Mouse (Mus musculus) hindbrain, embryonic 14.5 days (tissue): ENCODE measurements around the gene Mgat2. TPM values are rescaled to one million over a fixed set of nuclear protein-coding genes. Genes with fewer than 3 reads are reported as not detected.
A peak's percentile ranks its signal among the peaks of the same experiment; 100 is the strongest.

Source experiments
- ATAC-seq: fragments of 200-750 bp; cut with Nextera tagmentation; 2 replicates; pipeline ENCODE4 v1.8.0; 2017; ENCODE audit warnings: moderate number of reproducible peaks, mild to moderate bottlenecking, moderate TSS enrichment, moderate library complexity; ENCODE audit not compliant: low FRiP score
- DNase-seq: peaks from one replicate; pipeline ENCODE4 v3.0.0-alpha.2; 2015; ENCODE audit warnings: low spot score
- H3K27ac ChIP-seq: fragments of 300-500 bp; sonication (generic); 2 replicates; pipeline ENCODE4 v1.5.1; 2014; ENCODE audit warnings: mild to moderate bottlenecking, moderate library complexity
- H3K27me3 ChIP-seq: fragments of 300-500 bp; sonication (generic); 2 replicates; pipeline ENCODE4 v1.6.1; 2014; ENCODE audit warnings: mild to moderate bottlenecking, low read length, mixed read lengths; ENCODE audit not compliant: control insufficient read depth, insufficient read depth
- H3K36me3 ChIP-seq: fragments of 300-500 bp; sonication (generic); replicated peaks from 2 replicates; pipeline ENCODE4 v1.6.1; 2014; ENCODE audit not compliant: control insufficient read depth, insufficient read depth
- H3K4me1 ChIP-seq: fragments of 300-500 bp; sonication (generic); replicated peaks from 2 replicates; pipeline ENCODE4 v1.6.1; 2014; ENCODE audit warnings: antibody characterized with exemption, low read length, mixed read lengths; ENCODE audit not compliant: control insufficient read depth, insufficient read depth
- H3K4me2 ChIP-seq: fragments of 300-500 bp; sonication (generic); replicated peaks from 2 replicates; pipeline ENCODE4 v1.6.1; 2014; ENCODE audit warnings: mild to moderate bottlenecking, moderate library complexity
- H3K4me3 ChIP-seq: fragments of 300-500 bp; sonication (generic); replicated peaks from 2 replicates; pipeline ENCODE4 v1.5.1; 2014; ENCODE audit warnings: mild to moderate bottlenecking, low read length
- H3K9ac ChIP-seq: fragments of 300-500 bp; sonication (generic); 2 replicates; pipeline ENCODE4 v1.6.1; 2014
- H3K9me3 ChIP-seq: fragments of 300-500 bp; sonication (generic); 2 replicates; pipeline ENCODE4 v1.6.1; 2016; ENCODE audit warnings: low read length; ENCODE audit not compliant: control insufficient read depth
- WGBS: fragments of 180-500 bp; shearing (Covaris S2); extraction: QIAGEN DNeasy Blood & Tissue Kit; methylation state at CpG from one replicate; pipeline ENCODE4 v1.1.7; 2014; 5-methylcytosine and 5-hydroxymethylcytosine counted together
- polyA plus RNA-seq: library from polyadenylated mRNA; unstranded; fragments of >200 nt; fragmentation: Nextera tagmentation; extraction: Ambion mirVana; gene quantifications from 2 replicates; pipeline ENCODE4 v1.2.1, GENCODE M21; 2014

The Mgat2 gene
- 41.1 and 45.4 TPM in 2 replicates for polyA plus RNA-seq

GRCm38 (mm10) chr12:69183583-69184308 lies at the start of gene Mgat2, which contains the start of gene Rpl36al:
TSS of gene Mgat2 (plus strand) at chr12:69184157.
TSS of gene Rpl36al (minus strand) at chr12:69184083.
- Histone ChIP-seq H3K36me3 (peaks cover 25% of the 10 kb centered on the region), H3K27ac (peak within 1 kb of the TSS; percentile 95), H3K4me3 (peak within 1 kb of the TSS; percentile 72), H3K9me3 (no peaks in the 10 kb centered on the region), H3K4me2 (peak within 1 kb of the TSS; percentile 78), H3K9ac (peak within 1 kb of the TSS; percentile 86), H3K4me1 (peaks cover 24% of the 10 kb centered on the region), H3K27me3 (no peaks in the 10 kb centered on the region)
- DNase-seq (peak; percentile 99), ATAC-seq (peak; percentile 99)
- WGBS: under 1% methylated on average over 84 of the region's 84 CpGs

- Histone ChIP-seq H3K9me3 (no peaks in the 10 kb centered on the region), H3K4me3 (no peak overlapping the region), H3K9ac (no peak overlapping the region), H3K27ac (no peak overlapping the region), H3K27me3 (no peaks in the 10 kb centered on the region), H3K4me1 (no peaks in the 10 kb centered on the region), H3K36me3 (no peaks in the 10 kb centered on the region), H3K4me2 (no peak overlapping the region)
- 87% methylated on average over 3 of the region's 3 CpGs for WGBS
- DNase-seq (no peak), ATAC-seq (no peak)
Observed at GRCm38 (mm10) chr12:69139201-69139600, 44.8 kb upstream of the Mgat2 start.

- Histone ChIP-seq H3K4me2 (no peak overlapping the region), H3K4me3 (no peak overlapping the region), H3K36me3 (no peaks in the 10 kb centered on the region), H3K27me3 (no peaks in the 10 kb centered on the region), H3K4me1 (no peaks in the 10 kb centered on the region), H3K27ac (no peak overlapping the region), H3K9me3 (no peaks in the 10 kb centered on the region), H3K9ac (no peak overlapping the region)
- WGBS: 89% methylated on average over 7 of the region's 7 CpGs
- ATAC-seq (no peak), DNase-seq (no peak)
Observed at GRCm38 (mm10) chr12:69139841-69140240, 44.1 kb upstream of the Mgat2 start.

GRCm38 (mm10) chr12:69143460-69143859 lies 40.5 kb upstream of the Mgat2 start:
- DNase-seq: no peak
- no peak overlapping the region for H3K4me3 ChIP-seq
- WGBS: 70% methylated on average over 6 of the region's 6 CpGs
- H3K9ac ChIP-seq: no peak overlapping the region
- no peak overlapping the region for H3K4me2 ChIP-seq
- H3K36me3 ChIP-seq: no peaks in the 10 kb centered on the region
- H3K4me1 ChIP-seq: no peaks in the 10 kb centered on the region
- no peaks in the 10 kb centered on the region for H3K27me3 ChIP-seq
- H3K9me3 ChIP-seq: no peaks in the 10 kb centered on the region
- H3K27ac ChIP-seq: no peak overlapping the region
- ATAC-seq: no peak

GRCm38 (mm10) chr12:69147166-69147735 lies 36.7 kb upstream of the Mgat2 start:
- WGBS: 98% methylated on average over 5 of the region's 5 CpGs
- no peaks in the 10 kb centered on the region for H3K4me1 ChIP-seq
- ATAC-seq (no peak), DNase-seq (no peak)
- H3K4me3 ChIP-seq: no peak overlapping the region
- no peak overlapping the region for H3K9ac ChIP-seq
- no peaks in the 10 kb centered on the region for H3K27me3 ChIP-seq
- H3K27ac ChIP-seq: no peak overlapping the region
- no peaks in the 10 kb centered on the region for H3K9me3 ChIP-seq
- H3K4me2 ChIP-seq: no peak overlapping the region
- no peaks in the 10 kb centered on the region for H3K36me3 ChIP-seq

DNA sequence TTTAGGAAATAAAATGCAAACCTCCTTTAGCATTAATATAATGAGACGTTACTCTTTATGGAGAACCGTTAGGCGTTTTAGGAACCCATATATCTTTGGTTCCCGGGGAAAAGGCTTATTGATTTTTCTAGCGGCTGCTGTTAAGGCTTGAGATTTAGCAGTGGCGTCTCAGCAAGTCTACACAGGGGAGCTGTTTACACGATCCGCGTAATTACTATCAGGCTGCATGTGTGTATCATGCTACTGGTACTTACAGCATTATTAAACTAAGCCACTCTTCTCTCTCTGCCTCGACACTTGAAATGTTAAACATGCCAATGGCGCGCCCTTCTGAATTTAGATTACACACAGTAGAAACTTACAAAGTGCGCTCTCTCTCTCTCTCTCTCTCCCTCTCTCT lies 33.9 kb upstream of the Mgat2 start:
- no peak overlapping the region for H3K9ac ChIP-seq
- peak overlapping the region; percentile 11; the same call in 1 of the 2 replicates for H3K4me2 ChIP-seq
- H3K9me3 ChIP-seq: no peaks in the 10 kb centered on the region
- no peak overlapping the region for H3K4me3 ChIP-seq
- no peaks in the 10 kb centered on the region for H3K4me1 ChIP-seq
- ATAC-seq (no peak), DNase-seq (no peak)
- H3K27me3 ChIP-seq: no peaks in the 10 kb centered on the region
- WGBS: 67% methylated on average over 13 of the region's 13 CpGs
- 0 out of 2 replicates have a peak overlapping the region, but pooled peaks have one; percentile 24 for H3K27ac ChIP-seq
- no peaks in the 10 kb centered on the region for H3K36me3 ChIP-seq

DNA sequence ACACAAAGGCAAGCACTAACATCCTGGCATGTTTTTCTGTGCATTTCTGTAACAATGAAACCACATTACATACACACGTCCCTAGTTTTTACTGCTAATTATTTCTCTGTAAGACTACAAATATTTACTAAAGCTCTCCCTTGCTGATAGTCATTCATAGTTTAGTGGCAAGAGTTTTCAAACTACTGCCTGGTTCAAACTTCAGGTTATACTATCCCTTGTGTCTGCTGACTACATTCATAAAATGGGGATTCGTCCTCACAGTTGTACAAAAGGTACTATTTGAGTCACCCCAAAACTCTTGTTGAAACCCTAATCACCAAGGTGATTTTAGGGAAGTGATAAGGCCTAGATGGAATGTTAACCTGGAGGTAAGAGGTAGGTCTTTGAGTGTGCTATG lies 28.0 kb upstream of the Mgat2 start:
- peaks cover 8% of the 10 kb centered on the region for H3K4me1 ChIP-seq
- ATAC-seq (no peak), DNase-seq (no peak)
- no peaks in the 10 kb centered on the region for H3K27me3 ChIP-seq
- peaks cover 26% of the 10 kb centered on the region for H3K36me3 ChIP-seq
- H3K27ac ChIP-seq: no peak overlapping the region
- no peak overlapping the region for H3K4me2 ChIP-seq
- WGBS: 90% methylated on average over 2 of the region's 2 CpGs
- H3K9me3 ChIP-seq: no peaks in the 10 kb centered on the region
- H3K4me3 ChIP-seq: no peak overlapping the region
- H3K9ac ChIP-seq: no peak overlapping the region

- 83% methylated on average over 4 of the region's 4 CpGs for WGBS
- DNase-seq: no peak
- no peak for ATAC-seq
- Histone ChIP-seq H3K27me3 (no peaks in the 10 kb centered on the region), H3K4me1 (peaks cover 8% of the 10 kb centered on the region), H3K4me3 (no peak overlapping the region), H3K36me3 (peaks cover 26% of the 10 kb centered on the region), H3K27ac (no peak overlapping the region), H3K4me2 (no peak overlapping the region), H3K9me3 (no peaks in the 10 kb centered on the region), H3K9ac (no peak overlapping the region)
Observed at GRCm38 (mm10) chr12:69156436-69156835, 27.5 kb upstream of the Mgat2 start.

DNA sequence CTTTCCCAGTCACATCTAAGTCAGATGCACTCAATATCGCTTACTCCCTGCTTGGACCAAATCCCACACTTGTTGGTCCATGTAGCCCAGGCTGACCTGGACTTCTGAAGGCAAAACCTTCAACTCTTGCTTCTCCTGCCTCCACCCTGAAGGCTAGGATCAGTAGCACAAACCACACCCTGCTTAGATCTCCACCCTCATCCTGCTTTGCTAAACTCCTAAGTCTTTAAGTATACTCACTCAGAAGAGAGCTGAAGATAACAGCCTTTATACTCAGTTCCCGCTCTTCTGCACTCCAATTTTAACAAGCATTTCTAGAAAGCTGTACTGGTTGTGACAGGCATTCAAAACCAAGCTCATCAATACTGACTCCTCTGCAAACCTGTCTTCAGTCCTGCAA lies 26.9 kb upstream of the Mgat2 start:
- Histone ChIP-seq H3K9me3 (no peaks in the 10 kb centered on the region), H3K4me1 (peaks cover 8% of the 10 kb centered on the region), H3K27ac (no peak overlapping the region), H3K27me3 (no peaks in the 10 kb centered on the region), H3K9ac (no peak overlapping the region), H3K4me3 (no peak overlapping the region), H3K36me3 (peaks cover 26% of the 10 kb centered on the region), H3K4me2 (no peak overlapping the region)
- ATAC-seq (no peak), DNase-seq (no peak)
- 96% methylated on average over 2 of the region's 2 CpGs for WGBS
